Mouse (Mus musculus) heart, embryonic 12.5 days (tissue): ENCODE results near the gene Vmn2r84. TPM values are rescaled to one million over a fixed set of nuclear protein-coding genes. Genes with fewer than 3 reads are reported as not detected.
"Not testable (repeated sequence)": the region's sequence is repeated elsewhere in the genome, so short reads cannot be mapped to it uniquely, and the experiment has no call there.

Experiments
- ATAC-seq: fragments of 200-750 bp; cut with Nextera tagmentation; 2 replicates; pipeline ENCODE4 v1.8.0; 2017; ENCODE audit warnings: moderate TSS enrichment, moderate library complexity; ENCODE audit not compliant: insufficient number of reproducible peaks, low FRiP score
- H3K27ac ChIP-seq: fragments of 300-500 bp; sonication (generic); 2 replicates; pipeline ENCODE4 v1.5.1; 2016; ENCODE audit warnings: mild to moderate bottlenecking, moderate library complexity; ENCODE audit not compliant: poor library complexity, severe bottlenecking
- H3K27me3 ChIP-seq: fragments of 300-500 bp; sonication (generic); replicated peaks from 2 replicates; pipeline ENCODE4 v1.6.1; 2016; ENCODE audit warnings: mild to moderate bottlenecking, moderate library complexity
- H3K36me3 ChIP-seq: fragments of 300-500 bp; sonication (generic); 2 replicates; pipeline ENCODE4 v1.6.1; 2016; ENCODE audit warnings: mild to moderate bottlenecking, moderate library complexity
- H3K4me1 ChIP-seq: fragments of 300-500 bp; sonication (generic); replicated peaks from 2 replicates; pipeline ENCODE4 v1.6.1; 2016; ENCODE audit warnings: mild to moderate bottlenecking
- H3K4me2 ChIP-seq: fragments of 300-500 bp; sonication (generic); 2 replicates; pipeline ENCODE4 v1.6.1; 2016; ENCODE audit warnings: mild to moderate bottlenecking, moderate library complexity
- H3K4me3 ChIP-seq: fragments of 300-500 bp; sonication (generic); 2 replicates; pipeline ENCODE4 v1.5.1; 2016; ENCODE audit warnings: mild to moderate bottlenecking
- H3K9ac ChIP-seq: fragments of 300-500 bp; sonication (generic); 2 replicates; pipeline ENCODE4 v1.6.1; 2016; ENCODE audit warnings: mild to moderate bottlenecking, moderate library complexity
- H3K9me3 ChIP-seq: fragments of 300-500 bp; sonication (generic); replicated peaks from 2 replicates; pipeline ENCODE4 v1.6.1; 2016; ENCODE audit warnings: mild to moderate bottlenecking, moderate library complexity
- WGBS: fragments of 180-500 bp; shearing (Covaris S2); methylation state at CpG from one replicate; pipeline ENCODE4 v1.1.7; 2016; 5-methylcytosine and 5-hydroxymethylcytosine counted together
- polyA plus RNA-seq: library from polyadenylated mRNA; unstranded; fragments of >200 nt; fragmentation: Nextera tagmentation; extraction: Ambion mirVana; gene quantifications from 2 replicates; pipeline ENCODE4 v1.2.1, GENCODE M21; 2016

Vmn2r84 gene
- polyA plus RNA-seq = not detected in 2 replicates

- no peak for ATAC-seq
- no peaks in the 10 kb centered on the region for H3K4me1 ChIP-seq
- H3K4me2 ChIP-seq = no peak within 1 kb of the TSS
- H3K4me3 ChIP-seq = no peak within 1 kb of the TSS
- H3K9me3 ChIP-seq = no peaks in the 10 kb centered on the region
- no peaks in the 10 kb centered on the region for H3K36me3 ChIP-seq
- H3K27me3 ChIP-seq = no peaks in the 10 kb centered on the region
- no peak within 1 kb of the TSS for H3K9ac ChIP-seq
- H3K27ac ChIP-seq = no peak within 1 kb of the TSS
These were observed at the start of gene Vmn2r84 for GRCm38 (mm10) chr10:130394232-130394631. Vmn2r84 (minus strand) TSS chr10:130394332.

- not testable (repeated sequence) for H3K9ac ChIP-seq, H3K4me3 ChIP-seq, H3K27me3 ChIP-seq, H3K9me3 ChIP-seq, ATAC-seq, H3K4me2 ChIP-seq, H3K36me3 ChIP-seq, H3K27ac ChIP-seq, H3K4me1 ChIP-seq
- WGBS = 78% methylated on average over 11 of the region's 11 CpGs
These were observed 40.2 kb upstream of the Vmn2r84 start for GRCm38 (mm10) chr10:130434185-130434898.

GRCm38 (mm10) chr10:130429603-130430002, 35.5 kb upstream of the Vmn2r84 start, which contains the start of gene Vmn2r85:
Vmn2r85 (minus strand) TSS chr10:130429703.
- H3K27me3 ChIP-seq, H3K4me3 ChIP-seq, H3K36me3 ChIP-seq, H3K9ac ChIP-seq, H3K4me2 ChIP-seq, ATAC-seq, H3K4me1 ChIP-seq, H3K9me3 ChIP-seq, H3K27ac ChIP-seq: not testable (repeated sequence)

GRCm38 (mm10) chr10:130422368-130422767, 28.2 kb upstream of the Vmn2r84 start:
- not testable (repeated sequence) for H3K36me3 ChIP-seq, H3K9ac ChIP-seq, H3K9me3 ChIP-seq, H3K4me1 ChIP-seq, ATAC-seq, H3K4me2 ChIP-seq, H3K4me3 ChIP-seq, H3K27ac ChIP-seq, H3K27me3 ChIP-seq
- 66% methylated on average over 2 of the region's 2 CpGs for WGBS

- WGBS = 78% methylated on average over 3 of the region's 3 CpGs
- no peak overlapping the region for H3K27ac ChIP-seq
- ATAC-seq = no peak
These were observed 26.3 kb upstream of the Vmn2r84 start for GRCm38 (mm10) chr10:130420401-130420800.

GRCm38 (mm10) chr10:130419954-130420353, 25.8 kb upstream of the Vmn2r84 start:
- H3K4me3 ChIP-seq, H3K36me3 ChIP-seq, H3K9ac ChIP-seq, ATAC-seq, H3K27ac ChIP-seq, H3K4me2 ChIP-seq, H3K4me1 ChIP-seq, H3K27me3 ChIP-seq, H3K9me3 ChIP-seq: not testable (repeated sequence)
- 50% methylated on average over 2 of the region's 2 CpGs for WGBS

More at GRCm38 (mm10) chr10:130420401-130420800, 26.3 kb upstream of the Vmn2r84 start:
- H3K4me1 ChIP-seq = no peaks in the 10 kb centered on the region
- no peaks in the 10 kb centered on the region for H3K9me3 ChIP-seq
- no peak overlapping the region for H3K9ac ChIP-seq
- no peak overlapping the region for H3K4me3 ChIP-seq
- H3K4me2 ChIP-seq = no peak overlapping the region
- H3K36me3 ChIP-seq = no peaks in the 10 kb centered on the region
- no peaks in the 10 kb centered on the region for H3K27me3 ChIP-seq

- H3K4me3 ChIP-seq, H3K27me3 ChIP-seq: not testable (repeated sequence)
These were observed 22.2 kb upstream of the Vmn2r84 start for GRCm38 (mm10) chr10:130416352-130416751.

GRCm38 (mm10) chr10:130412167-130412698, 18.1 kb upstream of the Vmn2r84 start:
- H3K4me1 ChIP-seq, H3K27me3 ChIP-seq, H3K4me3 ChIP-seq, H3K36me3 ChIP-seq, H3K9ac ChIP-seq, H3K4me2 ChIP-seq, H3K27ac ChIP-seq, H3K9me3 ChIP-seq: not testable (repeated sequence)
- 52% methylated on average over 18 of the region's 35 CpGs for WGBS
- ATAC-seq = peak; percentile 59; the same call in 1 of the 2 replicates

More at GRCm38 (mm10) chr10:130416352-130416751, 22.2 kb upstream of the Vmn2r84 start:
- H3K36me3 ChIP-seq, ATAC-seq, H3K9ac ChIP-seq, H3K4me2 ChIP-seq, H3K4me1 ChIP-seq, H3K9me3 ChIP-seq, H3K27ac ChIP-seq: not testable (repeated sequence)

- Histone ChIP-seq H3K4me1 (no peaks in the 10 kb centered on the region), H3K4me2 (no peak overlapping the region), H3K36me3 (no peaks in the 10 kb centered on the region), H3K9me3 (no peaks in the 10 kb centered on the region), H3K9ac (no peak overlapping the region), H3K27ac (no peak overlapping the region), H3K4me3 (no peak overlapping the region), H3K27me3 (no peaks in the 10 kb centered on the region)
- WGBS = 83% methylated on average over 2 of the region's 2 CpGs
- no peak for ATAC-seq
These were observed 19.0 kb downstream of the Vmn2r84 start for GRCm38 (mm10) chr10:130375145-130375544.

GRCm38 (mm10) chr10:130372491-130373173, 21.5 kb downstream of the Vmn2r84 start:
- WGBS = 74% methylated on average over 2 of the region's 2 CpGs
- Histone ChIP-seq H3K4me1 (no peaks in the 10 kb centered on the region), H3K4me2 (no peak overlapping the region), H3K9me3 (no peaks in the 10 kb centered on the region), H3K9ac (no peak overlapping the region), H3K4me3 (no peak overlapping the region), H3K36me3 (no peaks in the 10 kb centered on the region), H3K27ac (no peak overlapping the region), H3K27me3 (no peaks in the 10 kb centered on the region)
- ATAC-seq = no peak

- no peak overlapping the region for H3K4me3 ChIP-seq
- no peaks in the 10 kb centered on the region for H3K9me3 ChIP-seq
- H3K36me3 ChIP-seq = no peaks in the 10 kb centered on the region
- H3K4me1 ChIP-seq = no peaks in the 10 kb centered on the region
- ATAC-seq = no peak
- H3K9ac ChIP-seq = no peak overlapping the region
- no peak overlapping the region for H3K27ac ChIP-seq
- H3K4me2 ChIP-seq = no peak overlapping the region
- no peaks in the 10 kb centered on the region for H3K27me3 ChIP-seq
- WGBS = 53% methylated on average over 1 of the region's 1 CpGs
These were observed 22.5 kb downstream of the Vmn2r84 start for GRCm38 (mm10) chr10:130371644-130372043.
